Mouse (Mus musculus) neural tube, embryonic 15.5 days (tissue): ENCODE data around the gene Pde1b. TPM values are rescaled to one million over a fixed set of nuclear protein-coding genes. Genes with fewer than 3 reads are reported as not detected.

Source experiments
- ATAC-seq: fragments of 200-750 bp; cut with Nextera tagmentation; 2 replicates; pipeline ENCODE4 v1.8.0; 2017; ENCODE audit warnings: mild to moderate bottlenecking, moderate TSS enrichment, moderate library complexity; ENCODE audit not compliant: low FRiP score
- H3K27ac ChIP-seq: fragments of 300-500 bp; sonication (generic); replicated peaks from 2 replicates; pipeline ENCODE4 v1.5.1; 2015; ENCODE audit warnings: mild to moderate bottlenecking, inconsistent platforms
- H3K27me3 ChIP-seq: fragments of 300-500 bp; sonication (generic); replicated peaks from 2 replicates; pipeline ENCODE4 v1.6.1; 2015; ENCODE audit warnings: inconsistent platforms
- H3K36me3 ChIP-seq: fragments of 300-500 bp; sonication (generic); 2 replicates; pipeline ENCODE4 v1.6.1; 2015; ENCODE audit warnings: inconsistent platforms
- H3K4me1 ChIP-seq: fragments of 300-500 bp; sonication (generic); 2 replicates; pipeline ENCODE4 v1.6.1; 2015; ENCODE audit warnings: inconsistent platforms
- H3K4me2 ChIP-seq: fragments of 300-500 bp; sonication (generic); 2 replicates; pipeline ENCODE4 v1.6.1; 2015; ENCODE audit warnings: inconsistent platforms, mild to moderate bottlenecking, moderate library complexity
- H3K4me3 ChIP-seq: fragments of 300-500 bp; sonication (generic); replicated peaks from 2 replicates; pipeline ENCODE4 v1.5.1; 2015; ENCODE audit warnings: mild to moderate bottlenecking, inconsistent platforms
- H3K9ac ChIP-seq: fragments of 300-500 bp; sonication (generic); replicated peaks from 2 replicates; pipeline ENCODE4 v1.6.1; 2015; ENCODE audit warnings: mild to moderate bottlenecking, inconsistent platforms
- H3K9me3 ChIP-seq: fragments of 300-500 bp; sonication (generic); replicated peaks from 2 replicates; pipeline ENCODE4 v1.6.1; 2016; ENCODE audit warnings: inconsistent platforms
- polyA plus RNA-seq: library from polyadenylated mRNA; unstranded; fragments of >200 nt; fragmentation: Nextera tagmentation; extraction: Ambion mirVana; gene quantifications from 2 replicates; pipeline ENCODE4 v1.2.1, GENCODE M21; 2015

The Pde1b gene
- polyA plus RNA-seq, 1 experiment from 2014 or later = 89.8 TPM

- H3K36me3 ChIP-seq = no peaks in the 10 kb centered on the region
- no peak within 1 kb of the TSS for H3K9ac ChIP-seq
- no peaks in the 10 kb centered on the region for H3K9me3 ChIP-seq
- H3K4me2 ChIP-seq = no peak within 1 kb of the TSS
- no peaks in the 10 kb centered on the region for H3K4me1 ChIP-seq
- no peaks in the 10 kb centered on the region for H3K27me3 ChIP-seq
- ATAC-seq = no peak
- H3K4me3 ChIP-seq = no peak within 1 kb of the TSS
- H3K27ac ChIP-seq = no peak within 1 kb of the TSS
Measured at GRCm38 (mm10) chr15:103564981-103565380, 62.1 kb downstream of the Pde1b start, which contains the start of gene Glycam1. Gene Glycam1, minus strand, starts transcription at chr15:103565081.

Other genes starting within 250 kb of the Pde1b start
- gene Nfe2, start 244.6 kb upstream of the Pde1b start, polyA plus RNA-seq = 0.99 and 4.6 TPM in 2 replicates
- gene Copz1, start 230.3 kb upstream of the Pde1b start, polyA plus RNA-seq = 190 and 207 TPM in 2 replicates
- 0.33 and 0.60 TPM in 2 replicates for gene Gpr84, start 192.4 kb upstream of the Pde1b start, polyA plus RNA-seq
- gene Zfp385a, start 162.9 kb upstream of the Pde1b start, polyA plus RNA-seq = 18.6 and 19.9 TPM in 2 replicates
- gene Itga5, start 136.3 kb upstream of the Pde1b start, polyA plus RNA-seq = 7.2 and 12.7 TPM in 2 replicates
- not detected in 2 replicates for gene Gtsf1, start 72.6 kb upstream of the Pde1b start, polyA plus RNA-seq
- gene Gtsf2, start 54.6 kb upstream of the Pde1b start, polyA plus RNA-seq = not detected in 2 replicates
- gene Nckap1l, start 49.2 kb upstream of the Pde1b start, polyA plus RNA-seq = 1.9 and 5.6 TPM in 2 replicates
- gene Ppp1r1a, start 35.0 kb downstream of the Pde1b start, polyA plus RNA-seq = 94.4 and 118 TPM in 2 replicates
- gene Glycam1, start 62.0 kb downstream of the Pde1b start, polyA plus RNA-seq = not detected in 2 replicates